Mouse (Mus musculus) macrophage (primary cell): ENCODE data around the gene Kcnq4. TPM values are rescaled to one million over a fixed set of nuclear protein-coding genes. Genes with fewer than 3 reads are reported as not detected.

Experiments
- H3K27ac ChIP-seq: fragments of 350-480 bp; formaldehyde crosslinking; 2 replicates; pipeline ENCODE4 v1.9.0; 2021
- H3K36me3 ChIP-seq: fragments of 350-480 bp; formaldehyde crosslinking; 2 replicates; pipeline ENCODE4 v1.9.0; 2021; ENCODE audit errors: inconsistent target
- H3K4me3 ChIP-seq: fragments of 350-480 bp; formaldehyde crosslinking; 2 replicates; pipeline ENCODE4 v1.9.0; 2021; ENCODE audit errors: inconsistent target
- H3K79me2 ChIP-seq: fragments of 350-480 bp; formaldehyde crosslinking; 2 replicates; pipeline ENCODE4 v1.9.0; 2021; ENCODE audit errors: inconsistent target
- WGBS: methylation state at CpG from one replicate; pipeline ENCODE4 v1.1.7; 2026; ENCODE audit warnings: inconsistent platforms; ENCODE audit not compliant: missing documents; 5-methylcytosine and 5-hydroxymethylcytosine counted together
- polyA plus RNA-seq: library from polyadenylated mRNA; stranded (reverse); fragments of 250-400 nt; gene quantifications from 3 replicates; pipeline ENCODE4 v1.2.4, GENCODE M21; 2018; ENCODE audit warnings: inconsistent platforms

Gene Kcnq4
- polyA plus RNA-seq, 1 experiment from 2014 or later: not detected

DNA sequence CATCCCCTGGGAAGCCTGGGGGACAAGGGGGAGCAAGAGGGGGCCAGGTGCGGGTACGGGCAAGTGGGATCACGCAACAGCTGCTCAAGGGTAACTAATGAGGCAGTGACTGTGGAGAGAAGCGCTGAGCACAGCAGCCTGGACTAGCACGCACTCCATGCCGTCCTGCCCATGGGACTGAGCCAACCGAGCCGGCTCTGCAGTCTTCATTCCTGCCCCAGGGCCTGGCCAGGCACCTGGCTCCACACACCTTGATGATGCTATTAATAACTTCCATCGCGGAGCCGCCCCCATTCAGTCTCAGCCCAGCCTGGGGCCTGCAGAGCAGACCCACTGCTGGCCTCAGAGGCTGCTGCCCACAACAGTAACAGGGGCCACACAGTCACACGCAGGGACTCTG lies 36.2 kb downstream of the Kcnq4 start:
- no peak overlapping the region for H3K4me3 ChIP-seq
- H3K27ac ChIP-seq: no peak overlapping the region
- no peaks in the 10 kb centered on the region for H3K79me2 ChIP-seq
- no peaks in the 10 kb centered on the region for H3K36me3 ChIP-seq
- 92% methylated on average over 12 of the region's 12 CpGs for WGBS

DNA sequence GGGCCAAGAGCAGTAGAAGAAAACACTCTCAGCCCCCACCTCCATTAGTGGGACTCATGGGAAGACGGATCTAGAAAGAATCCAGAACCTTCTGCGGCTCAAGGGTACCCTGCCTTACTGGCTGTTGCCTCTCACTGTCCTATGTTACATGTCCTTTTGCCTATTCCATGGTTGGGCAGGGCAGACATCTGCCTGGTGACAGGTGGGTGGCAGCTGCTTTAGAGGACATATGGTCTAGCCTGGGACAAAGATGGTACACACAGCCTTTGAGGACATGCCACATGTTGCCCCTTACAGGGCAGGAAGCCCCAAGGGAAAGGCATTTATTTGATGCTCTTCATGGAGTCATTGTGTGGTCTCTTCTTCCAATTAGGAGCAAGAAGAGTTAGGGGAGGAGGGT lies 45.9 kb downstream of the Kcnq4 start:
- 93% methylated on average over 2 of the region's 2 CpGs for WGBS
- H3K36me3 ChIP-seq: no peaks in the 10 kb centered on the region
- no peak overlapping the region for H3K4me3 ChIP-seq
- H3K27ac ChIP-seq: no peak overlapping the region
- no peaks in the 10 kb centered on the region for H3K79me2 ChIP-seq

DNA sequence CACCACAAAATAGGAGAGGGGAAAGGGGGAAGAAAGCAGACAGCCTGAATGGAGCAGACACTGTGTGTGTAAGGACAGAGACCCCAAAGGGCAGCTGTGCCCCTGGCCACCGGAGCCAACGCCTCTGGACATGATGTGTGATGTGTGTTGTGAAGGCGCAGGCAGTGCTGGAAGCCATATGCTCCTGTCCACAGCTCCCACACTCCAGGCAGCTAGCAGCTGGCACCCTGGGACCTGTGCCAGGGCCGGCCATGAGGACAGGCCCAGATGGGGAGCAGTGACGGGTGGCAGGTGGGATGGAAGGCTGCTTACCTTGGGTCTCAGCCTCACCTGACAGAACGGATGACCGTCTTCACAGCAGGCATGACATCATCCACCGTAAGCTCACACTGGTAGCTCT lies 46.4 kb downstream of the Kcnq4 start:
- no peaks in the 10 kb centered on the region for H3K79me2 ChIP-seq
- no peak overlapping the region for H3K4me3 ChIP-seq
- 89% methylated on average over 8 of the region's 8 CpGs for WGBS
- no peaks in the 10 kb centered on the region for H3K36me3 ChIP-seq
- no peak overlapping the region for H3K27ac ChIP-seq

DNA sequence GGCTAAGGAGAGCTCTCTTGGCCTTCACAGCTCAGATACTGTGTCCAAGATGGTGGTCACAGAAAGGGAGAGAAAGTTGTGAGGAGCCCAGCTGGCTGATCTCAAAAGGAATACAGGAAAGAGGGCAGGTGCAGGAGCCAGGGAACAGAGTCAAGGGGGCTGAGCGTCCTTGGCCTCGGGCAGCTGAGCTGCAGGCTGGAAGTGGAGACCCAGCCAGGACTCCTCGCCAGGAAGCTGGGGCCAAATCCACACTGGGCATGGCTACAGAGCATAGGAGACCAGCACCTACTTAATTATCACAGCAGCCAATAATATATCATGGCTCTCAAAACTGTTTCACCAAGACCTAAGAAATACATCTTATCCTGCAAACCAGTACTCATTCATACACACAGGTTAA lies 47.2 kb downstream of the Kcnq4 start:
- Histone ChIP-seq H3K27ac (no peak overlapping the region), H3K4me3 (no peak overlapping the region), H3K36me3 (no peaks in the 10 kb centered on the region), H3K79me2 (no peaks in the 10 kb centered on the region)
- WGBS: 91% methylated on average over 3 of the region's 3 CpGs

DNA sequence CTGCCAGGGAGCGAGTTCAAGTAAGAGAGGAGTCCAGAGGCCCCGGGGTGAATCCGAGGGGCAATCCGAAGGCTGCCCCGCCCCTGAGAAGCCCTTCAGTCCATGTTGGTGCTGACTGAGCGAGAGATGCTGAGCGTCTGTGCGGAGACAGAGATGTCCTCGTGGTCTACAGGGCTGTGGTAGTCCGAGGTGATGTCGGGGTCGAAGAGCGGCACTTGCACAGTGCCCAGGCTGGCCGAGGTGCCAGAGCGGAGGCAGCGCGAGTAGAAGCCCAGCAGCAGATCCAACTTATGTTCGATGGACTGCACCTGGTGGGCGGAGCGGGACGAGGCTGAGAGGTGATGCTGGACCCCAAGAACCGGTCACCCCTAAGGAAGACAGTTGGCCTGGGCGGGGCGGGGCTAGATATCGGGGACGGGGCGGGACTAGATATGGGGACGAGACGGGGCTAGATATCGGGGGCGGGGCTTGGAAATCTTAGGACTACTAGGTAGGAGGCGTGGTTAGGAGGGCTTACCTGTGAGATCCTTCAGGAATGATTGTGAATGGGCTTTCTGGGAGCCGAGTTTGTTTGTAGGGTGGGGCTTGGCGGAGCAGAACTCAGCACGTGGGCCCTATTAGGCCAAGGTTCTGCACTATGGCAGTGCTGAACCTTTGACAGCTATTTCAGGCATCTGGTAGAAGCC lies 50.5 kb downstream of the Kcnq4 start:
- WGBS: 29% methylated on average over 35 of the region's 35 CpGs
- Histone ChIP-seq H3K27ac (no peak overlapping the region), H3K4me3 (no peak overlapping the region), H3K36me3 (no peaks in the 10 kb centered on the region), H3K79me2 (no peaks in the 10 kb centered on the region)

DNA sequence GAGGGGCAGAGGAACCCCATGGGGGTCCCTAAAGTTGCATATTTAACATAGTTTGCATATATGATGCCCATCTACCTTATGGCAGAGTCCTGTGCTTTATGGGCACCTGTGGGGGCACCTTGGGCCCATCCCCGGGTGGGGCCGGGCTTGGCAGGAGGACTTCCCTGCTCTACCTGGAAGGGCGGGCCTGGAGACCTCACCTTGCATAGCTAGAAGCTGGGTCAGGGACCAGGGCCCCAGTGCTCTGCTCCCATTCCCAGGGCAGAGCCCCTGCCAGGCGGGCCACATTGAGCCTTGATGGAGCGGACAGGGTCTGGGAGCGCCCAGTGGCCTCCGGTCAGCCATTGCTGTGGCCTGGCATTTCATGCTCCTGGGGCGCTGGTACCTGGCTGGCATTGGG lies 51.1 kb downstream of the Kcnq4 start:
- Histone ChIP-seq H3K79me2 (no peaks in the 10 kb centered on the region), H3K36me3 (no peaks in the 10 kb centered on the region), H3K4me3 (no peak overlapping the region), H3K27ac (no peak overlapping the region)
- WGBS: 92% methylated on average over 8 of the region's 8 CpGs

DNA sequence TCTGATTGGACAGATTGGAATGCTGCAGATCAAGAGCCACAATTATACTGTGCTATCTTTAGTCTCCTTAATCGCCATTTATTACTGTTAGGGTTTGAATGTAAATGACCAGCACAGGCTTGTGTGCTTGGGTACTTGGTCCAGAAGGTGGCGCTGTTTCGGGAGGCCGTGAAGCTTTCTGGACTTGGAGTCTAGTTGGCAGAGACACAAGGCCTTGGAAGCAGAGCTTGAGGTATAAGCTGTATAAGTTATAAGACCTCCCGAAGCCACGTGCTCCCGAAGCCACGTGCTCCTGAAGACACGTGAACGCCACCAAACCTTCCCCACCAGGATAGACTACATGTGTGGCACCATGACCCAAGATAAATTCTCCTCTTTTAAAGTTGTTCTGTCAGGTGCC lies 55.7 kb downstream of the Kcnq4 start:
- WGBS: 46% methylated on average over 10 of the region's 10 CpGs
- no peaks in the 10 kb centered on the region for H3K79me2 ChIP-seq
- H3K36me3 ChIP-seq: no peaks in the 10 kb centered on the region
- no peak overlapping the region for H3K4me3 ChIP-seq
- no peak overlapping the region for H3K27ac ChIP-seq

DNA sequence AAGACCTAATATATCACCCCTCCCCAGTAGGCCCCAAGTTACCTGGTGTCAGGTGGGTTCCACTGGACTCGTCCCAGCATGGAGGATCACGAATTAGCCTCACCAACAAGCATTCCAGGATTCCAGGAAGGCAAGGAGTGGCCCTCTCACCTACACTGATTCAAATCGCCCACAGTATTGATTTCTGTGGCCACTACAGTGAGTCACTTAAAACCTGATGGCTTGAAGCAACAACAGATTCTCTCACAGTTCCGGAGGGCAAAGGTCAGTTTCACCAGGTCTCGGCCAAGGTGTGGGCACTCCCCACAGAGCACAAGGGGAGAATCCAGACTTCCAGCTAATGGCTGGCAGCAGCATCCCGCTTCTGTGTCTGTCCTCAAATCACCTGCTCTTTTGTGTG lies 59.1 kb downstream of the Kcnq4 start:
- H3K36me3 ChIP-seq: no peaks in the 10 kb centered on the region
- H3K4me3 ChIP-seq: no peak overlapping the region
- H3K27ac ChIP-seq: no peak overlapping the region
- 81% methylated on average over 6 of the region's 6 CpGs for WGBS
- H3K79me2 ChIP-seq: no peaks in the 10 kb centered on the region

DNA sequence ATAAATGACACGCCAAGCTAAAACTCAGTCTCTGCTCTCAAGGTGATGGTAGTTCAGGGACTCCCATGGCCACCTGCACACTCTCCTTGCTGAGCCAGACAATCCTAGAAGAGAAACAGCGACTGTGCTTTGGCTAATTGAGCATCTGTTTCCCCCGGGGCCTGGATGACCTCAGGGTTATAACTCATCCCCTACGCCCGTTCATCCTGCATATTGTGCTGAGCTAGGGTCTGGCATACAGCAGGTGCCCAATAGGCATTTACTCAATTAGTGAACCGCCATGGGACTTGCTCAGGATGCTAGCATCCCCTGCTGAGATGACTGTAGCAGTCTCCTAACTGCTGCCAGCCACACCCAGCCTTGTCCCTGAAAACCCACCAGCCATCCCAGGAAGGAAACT lies 61.1 kb downstream of the Kcnq4 start:
- 86% methylated on average over 6 of the region's 6 CpGs for WGBS
- H3K79me2 ChIP-seq: no peaks in the 10 kb centered on the region

DNA sequence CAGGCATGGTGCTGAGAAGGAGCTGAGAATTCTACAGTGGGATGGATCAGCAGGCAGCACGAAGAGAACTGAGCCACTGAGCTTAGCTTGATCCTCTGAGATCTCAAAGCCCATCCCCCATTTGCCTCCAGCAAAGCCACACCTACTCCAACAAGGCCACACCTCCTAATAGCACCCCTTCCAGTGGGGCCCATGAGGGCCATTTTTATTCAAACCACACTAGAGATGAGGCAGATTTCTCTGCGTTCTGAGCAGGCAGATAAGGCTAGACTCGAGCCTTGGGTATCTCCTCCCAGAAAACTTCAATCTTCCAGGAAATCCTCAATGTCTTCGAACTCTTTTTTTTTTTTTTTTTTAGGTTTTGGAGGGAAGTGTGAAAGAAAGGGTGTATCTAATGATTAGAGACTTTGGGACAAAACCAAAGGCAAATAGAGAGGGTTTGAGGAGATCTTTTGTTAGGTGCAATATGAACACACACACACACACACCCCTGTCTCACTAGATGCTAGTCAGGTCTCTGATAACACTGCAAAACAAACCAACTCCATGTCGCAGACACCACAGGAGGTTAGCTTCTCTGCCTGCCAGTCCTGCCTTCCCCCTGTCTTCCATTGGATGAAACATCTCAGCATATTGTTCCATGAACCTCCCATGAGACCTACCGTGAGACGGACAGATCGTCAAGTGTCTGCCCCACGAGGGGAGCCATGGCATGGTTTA lies 65.0 kb downstream of the Kcnq4 start:
- H3K4me3 ChIP-seq: no peak overlapping the region
- 67% methylated on average over 9 of the region's 9 CpGs for WGBS

More for the DNA sequence above, 61.1 kb downstream of the Kcnq4 start:
- Histone ChIP-seq H3K27ac (no peak overlapping the region), H3K4me3 (no peak overlapping the region), H3K36me3 (no peaks in the 10 kb centered on the region)

DNA sequence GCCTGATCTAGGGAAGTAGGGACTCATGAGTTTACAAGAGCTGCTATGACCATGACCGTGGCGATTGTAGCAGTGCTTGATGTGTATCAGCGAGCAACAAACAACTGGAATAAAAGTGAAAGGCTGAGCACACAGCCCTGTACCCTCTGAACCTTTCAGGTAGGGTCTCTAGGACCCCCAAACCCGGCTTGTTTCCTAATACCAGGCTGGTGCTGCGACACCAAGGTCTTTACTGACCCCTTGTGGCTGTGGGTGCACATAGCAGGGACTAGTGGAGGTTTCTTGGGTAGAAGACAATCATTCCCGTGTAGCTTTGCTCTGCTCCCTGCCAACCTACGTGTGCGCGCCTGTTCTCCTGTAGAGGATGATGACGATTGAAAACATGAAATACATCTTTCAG lies 66.2 kb downstream of the Kcnq4 start:
- H3K36me3 ChIP-seq: no peaks in the 10 kb centered on the region
- no peak overlapping the region for H3K27ac ChIP-seq
- no peaks in the 10 kb centered on the region for H3K79me2 ChIP-seq
- H3K4me3 ChIP-seq: no peak overlapping the region
- 45% methylated on average over 10 of the region's 10 CpGs for WGBS

More for the DNA sequence above, 65.0 kb downstream of the Kcnq4 start:
- Histone ChIP-seq H3K36me3 (no peaks in the 10 kb centered on the region), H3K79me2 (no peaks in the 10 kb centered on the region), H3K27ac (no peak overlapping the region)

DNA sequence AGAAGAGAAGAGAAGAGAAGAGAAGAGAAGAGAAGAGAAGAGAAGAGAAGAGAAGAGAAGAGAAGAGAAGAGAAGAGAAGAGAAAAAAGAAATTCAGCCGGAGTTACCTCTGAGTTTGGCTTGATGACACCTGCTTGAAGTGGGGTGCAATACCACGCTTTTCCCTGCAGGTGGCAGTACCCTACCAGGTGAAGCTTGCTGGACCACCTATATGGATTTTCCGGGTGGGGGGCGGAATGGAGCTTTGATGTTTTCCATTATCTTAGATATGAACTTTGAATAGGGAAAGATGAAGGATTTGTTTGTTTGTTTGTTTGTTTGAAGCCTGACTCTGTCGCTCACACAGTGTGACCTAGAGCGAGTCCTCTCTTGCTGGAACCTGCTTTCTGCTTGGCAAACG lies 67.5 kb downstream of the Kcnq4 start:
- Histone ChIP-seq H3K36me3 (no peaks in the 10 kb centered on the region), H3K4me3 (no peak overlapping the region), H3K27ac (no peak overlapping the region), H3K79me2 (no peaks in the 10 kb centered on the region)
- WGBS: 55% methylated on average over 7 of the region's 7 CpGs

DNA sequence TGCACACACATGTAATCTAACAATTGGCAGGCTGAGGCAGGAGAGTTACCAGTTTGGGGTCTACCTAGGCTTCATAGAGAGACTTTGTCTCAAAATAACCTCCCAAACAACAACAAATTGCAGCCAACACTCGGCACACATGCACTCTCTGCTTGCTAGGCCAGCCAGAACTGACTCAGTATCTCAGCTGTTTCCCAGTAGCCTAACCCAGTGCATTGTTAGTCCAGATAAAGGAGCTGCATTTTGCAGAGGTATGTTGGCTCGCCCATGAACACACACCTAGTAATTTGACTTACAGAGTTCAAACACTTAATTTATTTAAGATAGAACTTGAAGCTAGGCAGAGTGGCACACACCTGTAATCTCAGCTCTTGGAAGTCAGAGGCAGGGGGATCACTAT lies 72.8 kb downstream of the Kcnq4 start:
- Histone ChIP-seq H3K79me2 (no peaks in the 10 kb centered on the region), H3K4me3 (no peak overlapping the region), H3K36me3 (no peaks in the 10 kb centered on the region), H3K27ac (no peak overlapping the region)
- 74% methylated on average over 2 of the region's 2 CpGs for WGBS

DNA sequence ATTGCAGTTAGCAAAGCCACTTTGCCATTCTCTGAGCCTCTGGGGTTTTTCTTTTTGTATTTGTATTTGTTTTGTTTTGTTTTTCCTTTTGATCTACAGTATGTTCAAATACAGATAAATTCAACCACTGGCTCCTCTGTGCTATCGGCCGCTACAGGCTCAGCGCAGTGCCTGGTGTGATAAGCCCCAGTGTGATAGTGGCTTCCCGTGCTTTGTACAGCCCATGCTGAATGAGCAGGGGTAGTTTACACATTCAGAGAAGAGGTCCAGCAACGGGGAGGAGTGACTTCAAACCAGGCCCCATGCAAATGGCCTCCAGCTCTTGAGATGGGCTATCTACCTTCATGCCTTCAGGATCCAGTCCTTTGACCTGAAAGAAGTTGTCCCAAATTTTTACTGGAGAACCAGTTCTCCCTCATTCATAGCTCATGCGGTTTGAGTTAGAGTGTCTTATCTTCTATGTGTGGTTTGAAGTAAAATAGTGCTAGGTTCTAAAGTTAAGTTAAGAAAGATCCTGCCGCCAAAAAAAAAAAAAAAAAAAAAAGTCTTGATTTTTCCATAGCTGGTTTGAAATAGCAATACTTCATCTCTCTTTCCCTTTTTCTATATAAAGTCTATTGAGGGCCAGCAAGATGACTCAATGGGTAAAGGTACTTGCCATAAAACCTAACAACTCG lies 73.5 kb downstream of the Kcnq4 start:
- Histone ChIP-seq H3K4me3 (no peak overlapping the region), H3K79me2 (no peaks in the 10 kb centered on the region), H3K36me3 (no peaks in the 10 kb centered on the region), H3K27ac (no peak overlapping the region)
- WGBS: 91% methylated on average over 8 of the region's 8 CpGs

DNA sequence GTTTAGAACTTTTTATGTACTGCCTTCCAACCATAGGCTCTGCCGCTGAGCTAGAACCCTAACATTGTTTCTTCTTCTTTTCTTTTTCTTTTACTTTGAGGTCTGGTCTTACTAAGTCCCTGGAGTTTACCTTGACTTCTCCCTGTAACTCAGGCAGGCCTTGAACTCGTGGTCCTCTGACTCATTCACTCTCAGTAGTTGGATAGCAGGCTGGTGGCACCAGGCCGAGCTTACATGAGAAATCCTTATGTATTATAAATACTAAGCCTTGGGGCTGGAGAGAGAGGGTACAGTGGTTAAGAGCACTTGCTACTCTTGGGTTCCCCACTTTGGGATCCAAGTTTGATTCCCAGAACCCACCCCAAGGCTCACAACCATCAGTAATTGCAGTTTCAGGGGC lies 74.8 kb downstream of the Kcnq4 start:
- Histone ChIP-seq H3K4me3 (no peak overlapping the region), H3K27ac (no peak overlapping the region), H3K36me3 (no peaks in the 10 kb centered on the region), H3K79me2 (no peaks in the 10 kb centered on the region)
- WGBS: 85% methylated on average over 3 of the region's 3 CpGs
